Mouse (Mus musculus): ENCODE results near the gene Nmnat2.

GRCm38 (mm10) chr1:152973861-152974260, 19.1 kb downstream of the Nmnat2 start:
- TF ChIP-seq CTCF (IDR thresholded peaks at IDR 0.05; ENCODE audit: low read depth) = no peak
- no peak for TF ChIP-seq EP300 (optimal IDR thresholded peaks at IDR 0.05)

Measured in stomach, postnatal 0 days (tissue).